Mouse (Mus musculus) kidney, embryonic 15.5 days (tissue): Measurements from ENCODE around the gene Rrp9. TPM values are rescaled to one million over a fixed set of nuclear protein-coding genes. Genes with fewer than 3 reads are reported as not detected.

ENCODE experiments used
- ATAC-seq: fragments of 200-750 bp; cut with Nextera tagmentation; replicated peaks from 2 replicates; pipeline ENCODE4 v1.8.0; 2017; ENCODE audit warnings: moderate TSS enrichment; ENCODE audit not compliant: low FRiP score
- H3K27ac ChIP-seq: fragments of 300-500 bp; sonication (generic); 2 replicates; pipeline ENCODE4 v1.5.1; 2015; ENCODE audit warnings: mild to moderate bottlenecking, inconsistent platforms
- H3K27me3 ChIP-seq: fragments of 300-500 bp; sonication (generic); 2 replicates; pipeline ENCODE4 v1.6.1; 2015; ENCODE audit warnings: inconsistent platforms
- H3K36me3 ChIP-seq: fragments of 300-500 bp; sonication (generic); 2 replicates; pipeline ENCODE4 v1.6.1; 2015; ENCODE audit warnings: inconsistent platforms
- H3K4me1 ChIP-seq: fragments of 300-500 bp; sonication (generic); 2 replicates; pipeline ENCODE4 v1.6.1; 2015; ENCODE audit warnings: inconsistent platforms
- H3K4me2 ChIP-seq: fragments of 300-500 bp; sonication (generic); 2 replicates; pipeline ENCODE4 v1.6.1; 2015; ENCODE audit warnings: moderate library complexity, mild to moderate bottlenecking, inconsistent platforms
- H3K4me3 ChIP-seq: fragments of 300-500 bp; sonication (generic); replicated peaks from 2 replicates; pipeline ENCODE4 v1.5.1; 2015; ENCODE audit warnings: mild to moderate bottlenecking, inconsistent platforms
- H3K9ac ChIP-seq: fragments of 300-500 bp; sonication (generic); 2 replicates; pipeline ENCODE4 v1.6.1; 2015; ENCODE audit warnings: mild to moderate bottlenecking, inconsistent platforms
- H3K9me3 ChIP-seq: fragments of 300-500 bp; sonication (generic); replicated peaks from 2 replicates; pipeline ENCODE4 v1.6.1; 2016; ENCODE audit warnings: inconsistent platforms
- WGBS: fragments of 180-500 bp; shearing (Covaris S2); methylation state at CpG from one replicate; pipeline ENCODE4 v1.1.7; 2015; ENCODE audit warnings: mixed read lengths; 5-methylcytosine and 5-hydroxymethylcytosine counted together
- polyA plus RNA-seq: library from polyadenylated mRNA; unstranded; fragments of >200 nt; fragmentation: Nextera tagmentation; extraction: Ambion mirVana; gene quantifications from 2 replicates; pipeline ENCODE4 v1.2.1, GENCODE M21; 2015

The Rrp9 gene
- polyA plus RNA-seq, 1 experiment from 2014 or later = 54.3 TPM

- no peaks in the 10 kb centered on the region for H3K27me3 ChIP-seq
- H3K36me3 ChIP-seq = peaks cover 42% of the 10 kb centered on the region
- WGBS = 49% methylated on average over 15 of the region's 15 CpGs
- H3K9me3 ChIP-seq = no peaks in the 10 kb centered on the region
- no peak overlapping the region for H3K4me3 ChIP-seq
- H3K27ac ChIP-seq = peak overlapping the region; percentile 64; the same call in 1 of the 2 replicates
- peak overlapping the region; percentile 12; the same call in 1 of the 2 replicates for H3K4me2 ChIP-seq
- no peak for ATAC-seq
- peaks cover 82% of the 10 kb centered on the region for H3K4me1 ChIP-seq
- no peak overlapping the region for H3K9ac ChIP-seq
These were observed 15.8 kb upstream of the Rrp9 start for GRCm38 (mm10) chr9:106459946-106460345.

- no peaks in the 10 kb centered on the region for H3K9me3 ChIP-seq
- H3K36me3 ChIP-seq = peaks cover 42% of the 10 kb centered on the region
- no peak for ATAC-seq
- peaks cover 82% of the 10 kb centered on the region for H3K4me1 ChIP-seq
- WGBS = 58% methylated on average over 18 of the region's 18 CpGs
- peak overlapping the region; percentile 64 for H3K27ac ChIP-seq
- no peaks in the 10 kb centered on the region for H3K27me3 ChIP-seq
- no peak overlapping the region for H3K9ac ChIP-seq
- H3K4me3 ChIP-seq = no peak overlapping the region
- H3K4me2 ChIP-seq = peak overlapping the region; percentile 12; the same call in 1 of the 2 replicates
These were observed 15.2 kb upstream of the Rrp9 start for GRCm38 (mm10) chr9:106460401-106461025.

- 73% methylated on average over 9 of the region's 9 CpGs for WGBS
- Histone ChIP-seq H3K36me3 (peaks cover 42% of the 10 kb centered on the region), H3K27me3 (peaks cover 4% of the 10 kb centered on the region; the same call in 1 of the 2 replicates), H3K9me3 (no peaks in the 10 kb centered on the region), H3K9ac (no peak overlapping the region), H3K4me1 (peaks cover 82% of the 10 kb centered on the region), H3K27ac (peak overlapping the region; percentile 64; the same call in 1 of the 2 replicates), H3K4me2 (no peak overlapping the region), H3K4me3 (no peak overlapping the region)
- no peak for ATAC-seq
These were observed 14.7 kb upstream of the Rrp9 start for GRCm38 (mm10) chr9:106461026-106461415.

- WGBS = 79% methylated on average over 16 of the region's 16 CpGs
- no peak overlapping the region for H3K27ac ChIP-seq
- peaks cover 6% of the 10 kb centered on the region; the same call in 1 of the 2 replicates for H3K27me3 ChIP-seq
- peaks cover 74% of the 10 kb centered on the region for H3K4me1 ChIP-seq
- H3K4me2 ChIP-seq = no peak overlapping the region
- no peak overlapping the region for H3K4me3 ChIP-seq
- peaks cover 42% of the 10 kb centered on the region for H3K36me3 ChIP-seq
- no peak for ATAC-seq
- H3K9me3 ChIP-seq = no peaks in the 10 kb centered on the region
- no peak overlapping the region for H3K9ac ChIP-seq
These were observed 13.9 kb upstream of the Rrp9 start for GRCm38 (mm10) chr9:106461641-106462429.

- no peak overlapping the region for H3K27ac ChIP-seq
- no peak overlapping the region for H3K9ac ChIP-seq
- 94% methylated on average over 12 of the region's 12 CpGs for WGBS
- H3K4me2 ChIP-seq = no peak overlapping the region
- no peaks in the 10 kb centered on the region for H3K9me3 ChIP-seq
- no peak for ATAC-seq
- peaks cover 6% of the 10 kb centered on the region; the same call in 1 of the 2 replicates for H3K27me3 ChIP-seq
- H3K4me3 ChIP-seq = no peak overlapping the region
- peaks cover 42% of the 10 kb centered on the region for H3K36me3 ChIP-seq
- peaks cover 69% of the 10 kb centered on the region for H3K4me1 ChIP-seq
These were observed 13.3 kb upstream of the Rrp9 start for GRCm38 (mm10) chr9:106462430-106462800.

- Histone ChIP-seq H3K9me3 (no peaks in the 10 kb centered on the region), H3K4me1 (peaks cover 60% of the 10 kb centered on the region), H3K27ac (no peak overlapping the region), H3K4me2 (no peak overlapping the region), H3K27me3 (peaks cover 6% of the 10 kb centered on the region; the same call in 1 of the 2 replicates), H3K4me3 (no peak overlapping the region), H3K36me3 (peaks cover 42% of the 10 kb centered on the region), H3K9ac (no peak overlapping the region)
- ATAC-seq = no peak
- WGBS = 77% methylated on average over 21 of the region's 21 CpGs
These were observed 12.4 kb upstream of the Rrp9 start for GRCm38 (mm10) chr9:106463122-106464063.

- peaks cover 6% of the 10 kb centered on the region; the same call in 1 of the 2 replicates for H3K27me3 ChIP-seq
- peak overlapping the region; percentile 59 for H3K9ac ChIP-seq
- peak overlapping the region; percentile 59 for H3K4me3 ChIP-seq
- 2% methylated on average over 99 of the region's 99 CpGs for WGBS
- peaks cover 40% of the 10 kb centered on the region for H3K36me3 ChIP-seq
- peak overlapping the region; percentile 98 for H3K4me2 ChIP-seq
- peak overlapping the region; percentile 59 for H3K27ac ChIP-seq
- ATAC-seq = peak; percentile 78
- H3K4me1 ChIP-seq = peaks cover 45% of the 10 kb centered on the region
- no peaks in the 10 kb centered on the region for H3K9me3 ChIP-seq
These were observed 10.8 kb upstream of the Rrp9 start for GRCm38 (mm10) chr9:106464751-106465541.

- no peaks in the 10 kb centered on the region for H3K9me3 ChIP-seq
- peak within 1 kb of the TSS; percentile 59 for H3K9ac ChIP-seq
- peak within 1 kb of the TSS; percentile 59 for H3K27ac ChIP-seq
- no peak for ATAC-seq
- 24% methylated on average over 26 of the region's 26 CpGs for WGBS
- H3K4me2 ChIP-seq = peak within 1 kb of the TSS; percentile 98
- peaks cover 6% of the 10 kb centered on the region; the same call in 1 of the 2 replicates for H3K27me3 ChIP-seq
- peaks cover 32% of the 10 kb centered on the region for H3K36me3 ChIP-seq
- peaks cover 37% of the 10 kb centered on the region for H3K4me1 ChIP-seq
- H3K4me3 ChIP-seq = peak within 1 kb of the TSS; percentile 59
These were observed 10.1 kb upstream of the Rrp9 start, which contains the start of gene Gpr62 for GRCm38 (mm10) chr9:106465571-106466200. Gpr62 (minus strand) TSS chr9:106465938.

- Histone ChIP-seq H3K36me3 (peaks cover 23% of the 10 kb centered on the region), H3K4me2 (no peak overlapping the region), H3K9me3 (no peaks in the 10 kb centered on the region), H3K27ac (no peak overlapping the region), H3K9ac (no peak overlapping the region), H3K27me3 (peaks cover 6% of the 10 kb centered on the region; the same call in 1 of the 2 replicates), H3K4me3 (no peak overlapping the region), H3K4me1 (peaks cover 40% of the 10 kb centered on the region)
- 90% methylated on average over 6 of the region's 6 CpGs for WGBS
- no peak for ATAC-seq
These were observed 9.0 kb upstream of the Rrp9 start for GRCm38 (mm10) chr9:106466721-106467120.

- no peak overlapping the region for H3K9ac ChIP-seq
- H3K27me3 ChIP-seq = peaks cover 6% of the 10 kb centered on the region; the same call in 1 of the 2 replicates
- 81% methylated on average over 7 of the region's 7 CpGs for WGBS
- H3K27ac ChIP-seq = no peak overlapping the region
- H3K9me3 ChIP-seq = no peaks in the 10 kb centered on the region
- no peak overlapping the region for H3K4me2 ChIP-seq
- peaks cover 47% of the 10 kb centered on the region for H3K4me1 ChIP-seq
- ATAC-seq = no peak
- H3K4me3 ChIP-seq = no peak overlapping the region
- H3K36me3 ChIP-seq = peaks cover 14% of the 10 kb centered on the region
These were observed 8.0 kb upstream of the Rrp9 start for GRCm38 (mm10) chr9:106467746-106468145.
